Mouse (Mus musculus) lung, embryonic 15.5 days (tissue): ENCODE results near the gene Prtn3. TPM values are rescaled to one million over a fixed set of nuclear protein-coding genes. Genes with fewer than 3 reads are reported as not detected.

Source experiments
- ATAC-seq: fragments of 200-750 bp; cut with Nextera tagmentation; 2 replicates; pipeline ENCODE4 v1.8.0; 2017; ENCODE audit warnings: moderate number of reproducible peaks, borderline replicate concordance; ENCODE audit not compliant: low FRiP score, low TSS enrichment; ENCODE audit errors: extremely low read depth
- H3K27ac ChIP-seq: fragments of 300-500 bp; sonication (generic); 2 replicates; pipeline ENCODE4 v1.5.1; 2015; ENCODE audit warnings: moderate library complexity, mild to moderate bottlenecking, inconsistent platforms
- H3K27me3 ChIP-seq: fragments of 300-500 bp; sonication (generic); 2 replicates; pipeline ENCODE4 v1.6.1; 2015; ENCODE audit warnings: inconsistent platforms
- H3K36me3 ChIP-seq: fragments of 300-500 bp; sonication (generic); 2 replicates; pipeline ENCODE4 v1.6.1; 2015; ENCODE audit warnings: inconsistent platforms
- H3K4me1 ChIP-seq: fragments of 300-500 bp; sonication (generic); 2 replicates; pipeline ENCODE4 v1.6.1; 2015; ENCODE audit warnings: inconsistent platforms
- H3K4me2 ChIP-seq: fragments of 300-500 bp; sonication (generic); 2 replicates; pipeline ENCODE4 v1.6.1; 2015; ENCODE audit warnings: inconsistent platforms, mild to moderate bottlenecking, moderate library complexity
- H3K4me3 ChIP-seq: fragments of 300-500 bp; sonication (generic); 2 replicates; pipeline ENCODE4 v1.5.1; 2015; ENCODE audit warnings: mild to moderate bottlenecking, inconsistent platforms
- H3K9ac ChIP-seq: fragments of 300-500 bp; sonication (generic); 2 replicates; pipeline ENCODE4 v1.6.1; 2015; ENCODE audit warnings: inconsistent platforms
- H3K9me3 ChIP-seq: fragments of 300-500 bp; sonication (generic); 2 replicates; pipeline ENCODE4 v1.6.1; 2016; ENCODE audit warnings: inconsistent platforms
- WGBS: fragments of 180-500 bp; shearing (Covaris S2); methylation state at CpG from one replicate; pipeline ENCODE4 v1.1.7; 2015; 5-methylcytosine and 5-hydroxymethylcytosine counted together
- polyA plus RNA-seq: library from polyadenylated mRNA; unstranded; fragments of >200 nt; fragmentation: Nextera tagmentation; extraction: Ambion mirVana; gene quantifications from 2 replicates; pipeline ENCODE4 v1.2.1, GENCODE M21; 2015

The Prtn3 gene
- polyA plus RNA-seq, 1 experiment from 2014 or later = 3.8 TPM

DNA sequence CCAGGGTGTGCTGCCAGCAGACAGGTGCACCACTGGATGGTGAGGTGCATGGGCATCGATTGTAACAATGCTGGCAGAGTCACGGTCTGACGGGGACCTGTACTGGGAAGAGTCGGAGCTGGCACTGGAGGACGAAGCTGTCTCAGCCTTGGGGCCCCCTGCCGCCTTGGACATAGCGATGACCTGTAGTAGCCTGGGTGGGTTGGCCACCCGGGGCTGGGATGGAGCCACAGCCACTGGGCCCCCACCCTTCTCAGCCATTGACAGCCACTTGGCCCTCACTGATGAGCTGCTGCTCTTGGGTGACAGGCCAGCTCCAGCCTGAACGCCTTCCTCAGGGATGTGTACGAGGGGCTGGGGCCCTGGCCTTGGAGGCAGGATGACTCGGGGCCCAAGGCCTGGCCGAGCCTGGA lies 9.1 kb upstream of the Prtn3 start:
- no peak overlapping the region for H3K4me3 ChIP-seq
- H3K36me3 ChIP-seq = peaks cover 54% of the 10 kb centered on the region
- peak; percentile 29 for ATAC-seq
- no peaks in the 10 kb centered on the region for H3K9me3 ChIP-seq
- H3K4me2 ChIP-seq = no peak overlapping the region
- H3K9ac ChIP-seq = no peak overlapping the region
- H3K27ac ChIP-seq = peak overlapping the region; percentile 2; the same call in 1 of the 2 replicates
- peaks cover 6% of the 10 kb centered on the region for H3K4me1 ChIP-seq
- no peaks in the 10 kb centered on the region for H3K27me3 ChIP-seq
- WGBS = 57% methylated on average over 12 of the region's 12 CpGs

DNA sequence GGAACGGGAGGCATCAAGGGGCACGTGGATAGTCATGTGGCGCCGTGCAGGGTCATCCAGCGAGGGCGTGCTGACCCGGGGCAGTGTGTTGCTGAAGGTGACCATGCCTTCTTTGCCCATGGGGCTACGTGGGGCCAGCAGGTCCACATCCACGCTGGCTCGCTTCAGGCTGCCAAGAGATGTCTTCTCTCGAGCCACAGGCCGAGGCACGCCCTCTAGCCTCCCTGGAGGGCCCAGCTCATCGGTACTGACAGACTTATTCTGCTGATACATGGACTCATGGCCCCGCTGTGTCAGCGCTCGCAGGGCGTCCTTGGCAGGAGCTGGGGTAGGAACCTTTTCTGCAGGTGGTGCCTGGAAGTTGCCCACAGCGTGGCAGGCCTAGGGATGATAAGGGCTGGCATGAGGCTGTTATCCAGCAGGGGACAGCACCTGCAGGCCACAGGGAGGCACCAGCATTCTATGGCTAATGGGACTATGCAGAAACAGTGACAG lies 8.4 kb upstream of the Prtn3 start:
- peaks cover 47% of the 10 kb centered on the region for H3K36me3 ChIP-seq
- H3K4me1 ChIP-seq = peaks cover 5% of the 10 kb centered on the region; the same call in 1 of the 2 replicates
- no peak overlapping the region for H3K4me2 ChIP-seq
- no peak for ATAC-seq
- WGBS = 62% methylated on average over 19 of the region's 19 CpGs
- H3K4me3 ChIP-seq = no peak overlapping the region
- no peaks in the 10 kb centered on the region for H3K9me3 ChIP-seq
- H3K27ac ChIP-seq = peak overlapping the region; percentile 2; the same call in 1 of the 2 replicates
- H3K27me3 ChIP-seq = no peaks in the 10 kb centered on the region
- no peak overlapping the region for H3K9ac ChIP-seq

DNA sequence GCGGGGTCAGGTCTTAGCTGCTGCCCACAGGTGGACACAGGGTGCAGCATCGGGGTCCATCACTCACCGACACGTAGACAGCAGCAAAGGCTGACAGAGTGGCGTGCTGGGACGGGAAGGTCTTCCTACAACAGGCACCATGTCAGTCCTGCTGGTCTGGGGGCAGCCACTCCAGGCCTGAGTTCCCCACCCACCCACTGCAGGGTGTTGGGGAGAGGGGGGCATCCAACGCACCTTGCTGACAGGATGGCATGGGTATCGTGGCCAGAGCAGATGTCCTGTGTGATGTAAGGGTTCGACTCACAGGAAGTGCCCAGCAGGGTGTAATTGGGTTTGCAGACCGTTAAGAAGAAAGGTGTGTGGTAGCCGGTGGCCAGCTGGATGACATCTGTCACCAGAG lies 7.7 kb upstream of the Prtn3 start:
- Histone ChIP-seq H3K9ac (no peak overlapping the region), H3K27ac (no peak overlapping the region), H3K4me2 (no peak overlapping the region), H3K27me3 (no peaks in the 10 kb centered on the region), H3K4me3 (no peak overlapping the region), H3K4me1 (peaks cover 5% of the 10 kb centered on the region; the same call in 1 of the 2 replicates), H3K9me3 (no peaks in the 10 kb centered on the region), H3K36me3 (peaks cover 40% of the 10 kb centered on the region)
- 74% methylated on average over 11 of the region's 11 CpGs for WGBS
- no peak for ATAC-seq

DNA sequence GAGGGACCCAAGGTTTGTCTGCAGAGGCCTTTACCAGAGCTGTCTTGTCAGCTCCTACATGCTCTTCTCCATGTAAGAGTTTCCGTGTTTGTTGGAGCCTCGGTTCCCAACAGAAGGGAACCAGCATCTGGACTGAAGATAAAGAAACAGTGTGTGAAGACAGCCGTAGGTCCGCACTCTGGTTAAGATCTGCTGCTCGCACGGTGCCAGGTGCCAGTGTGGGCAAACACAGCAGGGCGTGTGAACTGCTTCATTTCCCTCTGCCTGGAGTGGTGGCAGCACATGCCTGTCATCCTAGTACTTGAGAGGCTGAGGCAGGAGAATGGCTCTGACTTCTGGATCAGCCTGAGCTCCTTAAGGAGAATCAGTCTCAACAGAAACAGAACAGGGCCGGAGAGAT lies 2.4 kb upstream of the Prtn3 start:
- no peak overlapping the region for H3K9ac ChIP-seq
- no peak overlapping the region for H3K4me2 ChIP-seq
- WGBS = 87% methylated on average over 8 of the region's 8 CpGs
- H3K4me1 ChIP-seq = peaks cover 17% of the 10 kb centered on the region
- H3K27me3 ChIP-seq = no peaks in the 10 kb centered on the region
- no peaks in the 10 kb centered on the region for H3K36me3 ChIP-seq
- no peak for ATAC-seq
- no peak overlapping the region for H3K4me3 ChIP-seq
- no peak overlapping the region for H3K27ac ChIP-seq
- no peaks in the 10 kb centered on the region for H3K9me3 ChIP-seq

DNA sequence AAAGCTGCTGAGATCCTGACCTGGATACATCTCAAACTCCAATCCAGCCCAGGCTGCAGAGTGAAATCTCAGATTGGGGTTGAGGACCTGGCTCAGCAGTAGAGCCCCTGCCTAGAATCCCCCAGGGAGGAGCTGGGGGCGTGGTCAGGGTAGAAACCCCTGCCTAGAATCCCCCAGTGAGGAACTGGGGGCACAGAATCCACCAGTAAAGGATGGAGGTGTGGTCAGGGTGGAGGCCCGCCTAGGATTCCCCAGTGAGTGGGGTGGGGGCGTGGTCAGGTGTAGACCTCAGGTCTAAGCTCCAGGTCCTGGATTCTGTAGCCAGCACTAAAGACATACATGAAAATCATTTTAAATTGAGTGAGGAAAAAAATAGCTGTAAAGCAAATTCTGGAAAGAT lies 1.4 kb upstream of the Prtn3 start:
- H3K27ac ChIP-seq = no peak overlapping the region
- H3K4me2 ChIP-seq = peak overlapping the region; percentile 87

DNA sequence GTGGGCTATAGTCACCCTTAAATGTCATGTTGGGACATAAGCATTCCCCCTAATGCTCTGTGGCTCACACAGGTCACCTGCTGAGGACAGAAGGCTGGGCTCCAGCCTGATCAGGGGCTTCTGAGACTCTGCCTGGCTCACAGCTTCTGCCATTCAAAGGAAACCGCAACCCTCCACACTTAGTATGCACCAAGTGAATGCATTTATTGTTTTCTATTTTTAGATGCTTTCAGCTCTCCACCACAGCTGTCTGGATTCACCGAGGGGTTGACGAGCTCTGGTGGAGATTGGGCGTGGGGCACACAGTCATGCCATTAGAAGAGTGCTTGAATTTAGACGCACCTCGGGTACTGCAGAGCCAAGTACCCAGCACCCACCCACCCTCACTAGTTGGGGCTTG lies 963 bp upstream of the Prtn3 start:
- WGBS = 11% methylated on average over 6 of the region's 6 CpGs
- H3K9ac ChIP-seq = no peak overlapping the region
- H3K4me2 ChIP-seq = peak overlapping the region; percentile 87
- no peaks in the 10 kb centered on the region for H3K36me3 ChIP-seq
- ATAC-seq = no peak
- H3K4me1 ChIP-seq = peaks cover 20% of the 10 kb centered on the region
- no peaks in the 10 kb centered on the region for H3K27me3 ChIP-seq
- no peaks in the 10 kb centered on the region for H3K9me3 ChIP-seq
- H3K27ac ChIP-seq = no peak overlapping the region
- H3K4me3 ChIP-seq = peak overlapping the region; percentile 52

More for the DNA sequence above, 1.4 kb upstream of the Prtn3 start:
- no peaks in the 10 kb centered on the region for H3K9me3 ChIP-seq
- peak overlapping the region; percentile 52; the same call in 1 of the 2 replicates for H3K4me3 ChIP-seq
- ATAC-seq = no peak
- H3K36me3 ChIP-seq = no peaks in the 10 kb centered on the region
- no peak overlapping the region for H3K9ac ChIP-seq
- H3K4me1 ChIP-seq = peaks cover 20% of the 10 kb centered on the region
- WGBS = 41% methylated on average over 3 of the region's 3 CpGs
- no peaks in the 10 kb centered on the region for H3K27me3 ChIP-seq

DNA sequence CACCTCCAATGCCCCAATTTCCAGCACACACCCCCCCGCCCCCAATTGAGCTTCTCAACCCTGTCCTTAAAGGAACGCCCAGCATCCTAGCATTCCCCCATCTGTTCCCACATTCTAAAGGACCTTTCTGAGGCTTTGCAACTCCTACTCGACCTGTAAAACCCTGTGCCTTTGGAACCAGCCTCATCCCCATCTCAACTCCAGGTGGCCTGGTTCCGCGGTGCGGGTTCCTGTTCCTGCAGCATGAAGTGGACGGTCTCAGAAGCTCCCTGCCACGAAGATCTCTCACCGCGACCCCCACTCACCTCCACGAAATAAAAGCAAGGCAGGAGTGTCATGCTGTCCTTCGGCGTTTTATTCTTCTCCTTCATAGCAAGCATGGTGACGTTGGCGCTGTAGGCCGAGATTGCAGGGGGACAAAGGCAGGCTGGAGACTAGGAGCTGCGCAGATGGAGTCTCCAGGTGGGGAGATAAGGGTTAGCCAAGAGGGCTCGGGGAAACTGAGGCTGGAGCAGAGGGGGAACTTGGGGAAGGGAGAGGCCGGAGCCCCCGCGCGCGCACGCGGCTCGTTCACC lies 474 bp upstream of the Prtn3 start:
- Histone ChIP-seq H3K27ac (no peak overlapping the region), H3K4me3 (peak overlapping the region; percentile 52), H3K9me3 (no peaks in the 10 kb centered on the region), H3K4me1 (peaks cover 20% of the 10 kb centered on the region), H3K36me3 (no peaks in the 10 kb centered on the region), H3K9ac (peak overlapping the region; percentile 71), H3K4me2 (peak overlapping the region; percentile 87), H3K27me3 (no peaks in the 10 kb centered on the region)
- peak; percentile 16; the same call in 1 of the 2 replicates for ATAC-seq
- WGBS = under 1% methylated on average over 26 of the region's 26 CpGs

DNA sequence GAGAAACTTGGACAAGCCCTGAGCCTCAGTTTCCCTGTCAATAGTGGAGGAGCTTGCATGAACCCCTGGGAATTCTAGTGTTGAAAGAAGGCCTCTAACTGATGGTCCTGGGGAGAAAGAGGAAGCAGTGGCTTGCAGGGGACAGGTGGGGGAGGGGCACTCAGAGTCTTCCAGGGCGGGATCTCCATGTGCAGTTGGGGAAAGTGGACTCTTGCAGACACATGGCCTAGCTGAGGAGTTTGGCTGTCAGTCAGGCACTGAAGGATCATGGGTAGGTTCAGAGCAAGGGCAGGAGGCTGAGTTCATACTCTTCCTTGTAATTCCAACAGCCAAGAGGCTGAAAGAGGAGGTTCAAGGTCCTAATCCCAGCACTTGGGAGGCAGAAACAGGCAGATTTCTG lies 2.9 kb downstream of the Prtn3 start:
- Histone ChIP-seq H3K4me3 (no peak overlapping the region), H3K9ac (no peak overlapping the region), H3K4me2 (no peak overlapping the region), H3K27ac (no peak overlapping the region), H3K9me3 (no peaks in the 10 kb centered on the region), H3K36me3 (no peaks in the 10 kb centered on the region), H3K27me3 (peaks cover 12% of the 10 kb centered on the region), H3K4me1 (peaks cover 39% of the 10 kb centered on the region)
- 41% methylated on average over 1 of the region's 1 CpGs for WGBS
- no peak for ATAC-seq

DNA sequence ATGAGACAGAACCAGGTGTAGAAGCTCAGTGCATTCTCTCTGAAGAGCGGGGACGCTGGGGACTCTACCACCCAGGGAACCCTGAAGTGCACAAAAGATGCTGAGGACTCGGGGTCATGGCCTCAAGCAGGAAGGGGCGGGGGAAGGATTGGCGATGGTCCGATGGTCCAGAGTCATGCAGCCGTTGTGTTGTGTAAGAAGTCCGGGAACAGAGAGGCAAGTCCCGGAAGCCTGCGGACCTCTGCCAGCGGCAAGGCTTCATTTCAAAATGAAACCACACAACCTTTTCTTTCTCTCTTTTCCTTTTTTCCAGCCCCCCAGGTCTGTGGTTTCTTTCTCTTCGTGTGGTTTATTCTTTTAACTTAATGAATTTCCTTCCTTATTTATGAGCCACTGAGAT lies 3.5 kb downstream of the Prtn3 start:
- H3K27ac ChIP-seq = no peak overlapping the region
- H3K9ac ChIP-seq = no peak overlapping the region
- H3K9me3 ChIP-seq = no peaks in the 10 kb centered on the region
- peaks cover 43% of the 10 kb centered on the region for H3K4me1 ChIP-seq
- no peak for ATAC-seq
- 47% methylated on average over 12 of the region's 12 CpGs for WGBS
- no peak overlapping the region for H3K4me3 ChIP-seq
- peaks cover 17% of the 10 kb centered on the region for H3K27me3 ChIP-seq
- H3K4me2 ChIP-seq = no peak overlapping the region
- no peaks in the 10 kb centered on the region for H3K36me3 ChIP-seq

DNA sequence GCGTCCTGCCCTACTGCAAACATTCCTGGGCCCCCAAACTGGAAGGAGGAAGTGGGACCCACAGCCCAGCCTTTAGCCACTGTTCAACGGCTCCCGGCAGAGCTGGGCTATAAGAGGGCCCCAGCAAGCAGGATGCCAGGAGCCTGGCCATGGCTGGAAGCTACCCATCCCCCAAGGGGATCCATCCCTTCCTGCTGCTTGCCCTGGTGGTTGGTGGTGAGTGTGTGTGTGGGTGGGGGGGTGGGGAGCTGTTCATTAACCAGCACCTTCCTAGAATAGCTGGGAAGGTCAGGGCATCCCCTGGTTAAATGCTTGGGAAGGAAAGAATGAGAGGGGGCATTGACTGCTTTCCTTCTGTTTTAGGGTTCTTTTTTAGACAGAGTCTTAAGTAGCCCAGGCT lies 5.3 kb downstream of the Prtn3 start:
- ATAC-seq = no peak
- 19% methylated on average over 3 of the region's 3 CpGs for WGBS

DNA sequence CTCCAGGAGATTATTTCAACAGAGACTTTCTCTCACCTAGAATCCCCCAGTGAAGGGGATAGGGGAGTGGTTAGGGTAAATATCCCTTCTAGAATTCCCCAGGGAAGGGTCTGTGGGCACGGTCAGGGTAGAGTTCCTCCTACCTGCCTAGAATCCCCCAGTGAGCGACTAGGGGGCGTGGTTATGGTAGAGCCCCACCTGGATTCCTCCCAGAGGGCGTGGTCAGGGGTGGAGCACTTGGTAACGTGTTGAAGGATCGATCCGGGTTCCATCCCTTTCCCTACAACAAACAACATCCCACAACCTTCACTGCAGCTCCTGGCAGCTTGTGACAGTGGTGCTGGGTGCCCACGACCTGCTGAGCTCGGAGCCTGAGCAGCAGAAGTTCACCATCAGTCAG lies 6.4 kb downstream of the Prtn3 start:
- H3K9ac ChIP-seq = no peak overlapping the region; the same call in 1 of the 2 replicates
- ATAC-seq = no peak
- 12% methylated on average over 9 of the region's 9 CpGs for WGBS

More for the DNA sequence above, 5.3 kb downstream of the Prtn3 start:
- H3K9ac ChIP-seq = no peak overlapping the region
- peaks cover 25% of the 10 kb centered on the region for H3K27me3 ChIP-seq
- H3K27ac ChIP-seq = no peak overlapping the region
- H3K4me1 ChIP-seq = peaks cover 38% of the 10 kb centered on the region
- H3K4me3 ChIP-seq = no peak overlapping the region
- no peaks in the 10 kb centered on the region for H3K9me3 ChIP-seq
- H3K4me2 ChIP-seq = no peak overlapping the region
- no peaks in the 10 kb centered on the region for H3K36me3 ChIP-seq

DNA sequence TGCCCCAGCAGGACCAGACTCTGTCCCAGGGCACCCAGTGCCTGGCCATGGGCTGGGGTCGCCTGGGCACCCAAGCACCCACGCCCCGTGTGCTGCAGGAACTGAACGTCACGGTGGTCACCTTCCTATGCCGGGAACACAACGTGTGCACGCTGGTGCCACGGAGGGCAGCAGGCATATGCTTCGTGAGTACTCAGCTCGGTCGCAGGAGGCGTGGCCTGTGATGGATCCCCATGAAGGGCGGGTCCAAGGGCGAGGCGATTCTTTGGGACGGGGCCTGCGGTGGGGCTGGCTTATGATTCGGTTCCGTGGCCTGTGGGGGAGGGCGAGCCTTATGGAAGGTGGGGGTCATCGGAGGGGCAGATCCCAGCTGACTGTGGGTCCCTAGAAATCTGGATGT lies 7.7 kb downstream of the Prtn3 start:
- Histone ChIP-seq H3K4me1 (peaks cover 31% of the 10 kb centered on the region), H3K27me3 (peaks cover 25% of the 10 kb centered on the region), H3K4me3 (peak overlapping the region; percentile 15), H3K4me2 (peak overlapping the region; percentile 50), H3K9me3 (no peaks in the 10 kb centered on the region), H3K9ac (no peak overlapping the region), H3K36me3 (no peaks in the 10 kb centered on the region), H3K27ac (no peak overlapping the region)
- WGBS = 5% methylated on average over 22 of the region's 22 CpGs
- 0 out of 2 replicates have a peak, but pooled peaks have one; percentile 28 for ATAC-seq

More for the DNA sequence above, 6.4 kb downstream of the Prtn3 start:
- Histone ChIP-seq H3K4me1 (peaks cover 31% of the 10 kb centered on the region), H3K27me3 (peaks cover 25% of the 10 kb centered on the region), H3K36me3 (no peaks in the 10 kb centered on the region), H3K9me3 (no peaks in the 10 kb centered on the region), H3K4me2 (0 out of 2 replicates have a peak overlapping the region, but pooled peaks have one; percentile 25), H3K27ac (no peak overlapping the region), H3K4me3 (no peak overlapping the region)
